Comparison of ENCODE assay signal across 23 mouse cellular contexts in genomic region chr3:83869776-83870175, GRCm38 (mm10).
"Had no signal": no experiment of that assay in that cellular context is flagged by ENCODE, and none has a peak within 500 bp of the region (broad histone marks: within the 10 kb centered on the region; RNA-seq: fewer than 3 reads in every experiment).

No protein-coding gene starts in this region.

- H3K9me3 ChIP-seq: liver, embryonic 15.5 days; lung, embryonic 15.5 days; midbrain, embryonic 13.5 days; midbrain, embryonic 15.5 days; neural tube, embryonic 13.5 days; neural tube, embryonic 15.5 days had no signal

- DNase-seq: liver, postnatal 0 days; lung, adult 2 months; lung, postnatal 14 days; lung, postnatal 36 days; retina, postnatal 1 day; right cerebral cortex, adult 18-20 months; right cerebral cortex, postnatal 14 days; right cerebral cortex, postnatal 4 days; spleen, adult 18-20 months; thymus, adult 2 months; thymus, postnatal 25 days; thymus, postnatal 4 days had no signal

- H3K9ac ChIP-seq: liver, embryonic 15.5 days; liver, postnatal 0 days; lung, embryonic 15.5 days; midbrain, embryonic 13.5 days; midbrain, embryonic 15.5 days; neural tube, embryonic 13.5 days; neural tube, embryonic 15.5 days had no signal

- H3K4me1 ChIP-seq: lung, embryonic 15.5 days; midbrain, embryonic 13.5 days; midbrain, embryonic 15.5 days; neural tube, embryonic 13.5 days; neural tube, embryonic 15.5 days had no signal

- ATAC-seq: liver, postnatal 0 days; lung, postnatal 0 days; midbrain, embryonic 13.5 days; midbrain, embryonic 15.5 days had no signal

- H3K36me3 ChIP-seq: liver, embryonic 15.5 days; lung, embryonic 15.5 days; midbrain, embryonic 13.5 days; midbrain, embryonic 15.5 days; neural tube, embryonic 13.5 days; neural tube, embryonic 15.5 days had no signal

- H3K27me3 ChIP-seq: liver, embryonic 15.5 days; lung, embryonic 15.5 days; megakaryocyte, embryonic 14.5 days; midbrain, embryonic 13.5 days; midbrain, embryonic 15.5 days; neural tube, embryonic 13.5 days; neural tube, embryonic 15.5 days had no signal

- H3K4me2 ChIP-seq: liver, embryonic 15.5 days; lung, embryonic 15.5 days; midbrain, embryonic 11.5 days; midbrain, embryonic 13.5 days; midbrain, embryonic 15.5 days; neural tube, embryonic 13.5 days; neural tube, embryonic 15.5 days had no signal

- H3K27ac ChIP-seq: liver, embryonic 15.5 days; lung, embryonic 15.5 days; macrophage; midbrain, embryonic 13.5 days; midbrain, embryonic 15.5 days; neural tube, embryonic 13.5 days; neural tube, embryonic 15.5 days had no signal

- H3K4me3 ChIP-seq: liver, embryonic 15.5 days; lung, embryonic 15.5 days; megakaryocyte, embryonic 14.5 days; midbrain, embryonic 13.5 days; midbrain, embryonic 15.5 days; myocyte; neural tube, embryonic 13.5 days; neural tube, embryonic 15.5 days had no signal
